Mouse (Mus musculus) ovary, postnatal 14 days (tissue): ENCODE results near the gene Pnma1.

ENCODE experiments used
- DNase-seq: peaks from one replicate; pipeline ENCODE4 v3.0.0; 2022; ENCODE audit warnings: low spot score

Gene Pnma1

DNA sequence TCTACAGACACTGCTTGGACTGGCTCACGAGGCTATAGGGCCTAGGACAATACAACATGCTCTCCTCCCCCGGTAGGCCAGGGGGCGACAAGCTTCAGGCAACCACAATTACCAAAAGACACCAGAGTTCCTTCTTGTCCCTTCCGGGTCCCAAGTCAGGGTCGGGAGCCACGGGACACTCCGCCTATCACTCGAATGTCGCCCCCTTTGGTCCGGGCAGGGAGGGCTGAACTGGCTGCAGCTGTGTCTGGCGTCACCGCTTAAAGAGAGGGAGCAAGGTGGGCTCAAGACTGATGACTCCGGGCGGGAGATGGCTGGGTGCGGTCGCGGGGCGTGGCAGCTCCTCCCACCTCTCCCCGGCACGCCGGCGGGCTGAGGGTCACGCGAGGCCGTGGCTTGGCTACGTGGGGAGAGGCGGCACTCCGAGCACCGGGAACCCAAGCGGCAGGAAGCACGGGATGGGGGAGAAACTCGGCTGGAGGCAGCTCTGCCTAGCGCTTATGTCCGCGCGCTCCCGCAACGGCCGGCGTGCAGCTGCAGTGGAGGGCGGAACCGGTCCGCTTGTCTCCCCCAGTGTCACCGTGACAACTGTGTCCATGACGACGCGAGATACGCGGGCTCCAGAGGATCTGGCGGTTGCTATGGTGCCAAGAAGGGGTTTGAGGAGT lies at the start of gene Pnma1:
TSS of gene Pnma1 (minus strand) at position 536 of the 668 bp plus-strand sequence.
- peak; percentile 55 for DNase-seq

- DNase-seq = no peak
Measured at GRCm38 (mm10) chr12:84195195-84195594, 46.9 kb upstream of the Pnma1 start.

GRCm38 (mm10) chr12:84194400-84195109 lies 46.3 kb upstream of the Pnma1 start:
- DNase-seq = no peak

- DNase-seq = peak; percentile 85
Measured at GRCm38 (mm10) chr12:84193642-84194399, 45.5 kb upstream of the Pnma1 start.

- peak; percentile 58 for DNase-seq
Measured at GRCm38 (mm10) chr12:84192741-84193641, 44.7 kb upstream of the Pnma1 start.

DNA sequence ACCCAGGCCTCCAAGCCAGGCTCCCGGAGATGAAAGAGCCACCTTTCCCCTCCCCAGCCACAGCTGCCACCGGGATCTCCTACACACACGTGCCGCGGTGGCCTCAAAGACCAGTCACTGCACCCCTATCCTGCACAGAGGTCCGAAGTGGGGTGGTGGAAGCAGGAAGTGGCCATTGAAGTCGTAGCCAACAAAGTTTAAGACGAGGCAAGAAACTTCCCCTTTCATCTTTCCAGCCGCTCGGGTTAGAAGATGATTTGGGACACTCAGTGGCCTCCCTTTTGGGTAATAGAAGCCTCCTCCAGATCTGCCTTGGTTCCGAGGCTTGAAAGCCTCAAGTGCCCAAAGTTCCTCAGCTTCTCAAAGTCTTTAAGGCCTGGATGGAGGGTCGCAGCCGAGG lies 44.0 kb upstream of the Pnma1 start:
- DNase-seq = no peak

DNA sequence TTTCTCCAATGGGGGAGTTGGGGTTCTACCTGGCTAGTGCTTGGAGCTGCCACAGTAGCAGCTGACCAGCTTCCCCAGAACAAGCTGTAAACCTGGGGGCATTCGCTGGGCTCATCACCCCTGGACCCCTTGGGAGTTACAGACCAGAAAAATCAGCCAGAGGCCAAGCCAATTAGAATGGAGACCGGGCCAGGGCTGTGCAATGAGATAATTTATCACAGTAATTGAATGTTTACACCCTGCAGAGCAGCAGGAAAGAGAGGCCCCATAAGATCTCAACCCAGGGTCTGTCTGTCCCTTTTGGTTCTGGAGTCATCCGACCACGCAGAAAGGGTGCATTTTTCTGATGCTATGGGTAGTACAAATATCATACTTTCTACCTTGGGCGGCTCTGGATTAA lies 43.5 kb upstream of the Pnma1 start:
- no peak for DNase-seq

- no peak for DNase-seq
Measured at GRCm38 (mm10) chr12:84191190-84191589, 42.9 kb upstream of the Pnma1 start.

- DNase-seq = no peak
Measured at GRCm38 (mm10) chr12:84190151-84190820, 42.0 kb upstream of the Pnma1 start.

DNA sequence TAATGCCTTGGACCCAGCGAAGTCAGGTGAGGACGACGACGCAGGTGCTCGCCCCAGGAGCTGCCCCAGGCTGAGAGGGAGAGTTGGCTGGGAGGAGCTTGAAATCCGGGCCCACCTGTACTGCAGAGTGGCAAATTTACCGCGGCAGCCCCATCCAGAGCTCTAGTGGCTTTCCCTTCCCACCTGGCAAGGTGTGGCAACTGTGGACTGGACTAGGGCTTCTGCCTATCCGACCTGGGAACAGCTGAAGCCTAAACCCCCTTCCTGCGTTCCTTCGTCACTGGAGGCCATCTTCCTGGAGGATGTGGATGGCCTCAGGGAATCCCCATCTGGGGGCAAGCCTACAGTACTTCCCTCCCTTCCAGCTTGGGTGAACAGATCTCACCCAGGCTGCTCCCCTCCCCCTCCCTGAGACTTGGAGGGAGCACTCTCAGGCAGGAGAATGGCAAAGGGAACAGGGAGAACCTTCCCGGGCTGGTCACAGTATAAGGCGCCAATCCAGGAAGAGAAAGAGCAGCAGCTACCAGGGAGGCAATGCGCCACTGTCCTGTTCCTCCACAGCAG lies 40.7 kb upstream of the Pnma1 start:
- DNase-seq = no peak

DNA sequence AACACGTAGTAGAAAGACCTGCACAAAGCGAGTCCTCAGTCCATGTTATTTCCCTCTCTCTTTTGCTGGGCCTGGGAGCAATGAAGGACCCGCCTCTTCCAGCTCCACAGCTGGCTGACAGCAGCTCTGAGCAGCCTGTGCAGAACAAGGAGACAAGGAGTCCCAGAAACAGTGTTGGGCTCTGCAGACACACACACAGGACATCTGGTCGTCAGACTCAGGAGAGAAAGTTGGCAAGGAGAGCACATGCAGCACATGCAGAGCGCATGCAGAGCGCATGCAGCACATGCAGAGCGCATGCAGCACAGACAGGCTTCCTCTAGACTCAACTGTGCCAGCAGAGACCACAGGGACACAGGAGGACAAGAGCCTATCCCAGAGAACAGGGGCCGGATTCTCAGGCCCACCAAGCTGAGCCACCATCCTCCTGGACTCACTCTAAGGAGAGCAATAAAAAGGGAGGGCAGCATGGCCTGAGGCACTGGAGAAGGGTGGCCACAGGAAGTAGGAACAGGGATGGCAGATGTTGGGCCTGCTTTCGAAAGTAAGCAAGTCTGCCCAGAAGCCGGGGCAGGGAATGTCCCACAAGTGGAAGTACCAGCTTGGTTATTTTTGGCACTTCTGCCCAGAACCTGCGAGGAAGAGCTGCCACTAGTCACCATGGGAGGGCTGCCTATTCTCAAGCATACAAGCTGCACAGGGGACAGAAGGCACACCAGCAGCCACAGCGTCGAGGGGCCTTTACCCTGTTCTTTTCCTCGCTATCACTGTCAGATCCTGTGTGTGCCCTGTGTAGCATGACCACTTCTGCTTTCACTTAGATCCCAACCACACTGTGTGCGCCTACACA lies 39.7 kb upstream of the Pnma1 start:
- DNase-seq = no peak

- no peak for DNase-seq
Measured at GRCm38 (mm10) chr12:84186950-84187349, 38.7 kb upstream of the Pnma1 start.

GRCm38 (mm10) chr12:84186536-84186935 lies 38.2 kb upstream of the Pnma1 start:
- DNase-seq = no peak

- DNase-seq = no peak
Measured at GRCm38 (mm10) chr12:84185547-84185946, 37.3 kb upstream of the Pnma1 start.

- no peak for DNase-seq
Measured at GRCm38 (mm10) chr12:84184979-84185378, 36.7 kb upstream of the Pnma1 start.

DNA sequence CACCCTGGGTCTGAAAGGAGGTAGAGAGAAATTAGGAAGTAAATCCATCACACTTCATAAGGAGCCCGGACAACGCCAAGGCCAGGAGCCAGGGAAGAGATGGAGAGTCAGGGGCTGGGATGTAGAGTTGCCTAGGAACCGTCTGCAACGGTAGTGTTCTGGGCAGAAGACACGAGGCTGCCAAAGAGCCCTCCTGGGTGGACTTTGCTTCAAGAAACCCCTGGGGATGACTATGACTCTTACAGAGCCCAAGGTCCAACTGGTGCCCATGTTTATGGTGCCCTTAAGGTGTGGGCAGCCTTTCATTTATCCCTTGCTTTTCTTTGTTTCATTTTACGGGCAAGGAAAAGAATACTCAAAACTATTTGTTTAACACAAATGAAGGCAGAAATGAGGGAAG lies 33.7 kb upstream of the Pnma1 start:
- no peak for DNase-seq

- DNase-seq = peak; percentile 64
Measured at GRCm38 (mm10) chr12:84180701-84181435, 32.6 kb upstream of the Pnma1 start.

GRCm38 (mm10) chr12:84180090-84180489 lies 31.8 kb upstream of the Pnma1 start:
- DNase-seq = no peak
